Mouse (Mus musculus): Measurements from ENCODE around the gene Atg5.
"Not testable (repeated sequence)": the region's sequence is repeated elsewhere in the genome, so short reads cannot be mapped to it uniquely, and the experiment has no call there.

Atg5 gene

DNA sequence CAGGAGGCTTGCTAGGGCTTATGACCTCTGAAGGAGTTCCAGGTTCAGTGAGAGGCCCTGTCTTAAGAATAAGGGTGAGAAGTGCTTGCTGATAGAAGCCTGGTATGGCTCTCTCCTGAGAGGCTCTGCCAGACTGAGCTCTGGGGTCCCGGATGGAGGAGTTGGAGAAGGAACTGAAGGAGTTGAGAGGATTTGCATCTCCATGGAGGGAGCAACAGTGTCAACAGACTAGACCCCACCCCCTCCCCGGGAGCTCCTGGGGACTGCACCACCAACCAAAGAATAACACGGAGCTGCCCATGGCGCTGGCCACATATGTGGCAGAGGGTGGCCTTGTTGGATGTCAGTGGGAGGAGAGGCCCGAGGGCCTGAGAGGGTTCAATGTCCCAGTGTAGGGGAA is 47.1 kb downstream of the Atg5 start:
- no peak for DNase-seq (ENCODE audit: low spot score in 2 of 2)

- peak in 1 of 2 experiments; percentile 24 for DNase-seq (ENCODE audit: low spot score in 2 of 2)
These were observed 48.4 kb downstream of the Atg5 start for GRCm38 (mm10) chr10:44316280-44317270.

GRCm38 (mm10) chr10:44322166-44322565 is 54.0 kb downstream of the Atg5 start:
- no peak for DNase-seq (ENCODE audit: low spot score in 2 of 2)

GRCm38 (mm10) chr10:44323070-44323775 is 55.1 kb downstream of the Atg5 start:
- DNase-seq (ENCODE audit: low spot score in 2 of 2), result no peak

DNA sequence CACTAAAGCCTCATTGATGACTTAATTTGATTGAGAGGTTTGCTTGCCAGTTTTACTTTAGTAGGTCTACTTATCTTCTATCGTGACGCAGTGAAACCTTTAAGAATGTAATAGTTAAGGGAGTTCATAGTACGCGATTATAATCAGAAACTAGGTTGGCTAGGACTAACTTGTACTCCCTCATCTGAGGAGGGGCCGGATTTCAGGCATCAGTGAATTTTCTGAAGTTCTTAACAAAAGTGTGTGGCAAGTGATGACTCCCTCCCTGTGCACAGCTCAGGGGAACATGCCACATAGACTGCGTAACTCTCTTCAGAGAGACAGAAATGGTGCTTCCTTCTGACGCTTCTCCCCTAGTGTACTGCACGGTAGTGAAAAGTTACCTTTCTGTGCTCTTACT is 55.7 kb downstream of the Atg5 start:
- no peak for DNase-seq (ENCODE audit: low spot score in 2 of 2)

- no peak for DNase-seq (ENCODE audit: low spot score in 2 of 2)
These were observed 57.7 kb downstream of the Atg5 start for GRCm38 (mm10) chr10:44325551-44326500.

DNA sequence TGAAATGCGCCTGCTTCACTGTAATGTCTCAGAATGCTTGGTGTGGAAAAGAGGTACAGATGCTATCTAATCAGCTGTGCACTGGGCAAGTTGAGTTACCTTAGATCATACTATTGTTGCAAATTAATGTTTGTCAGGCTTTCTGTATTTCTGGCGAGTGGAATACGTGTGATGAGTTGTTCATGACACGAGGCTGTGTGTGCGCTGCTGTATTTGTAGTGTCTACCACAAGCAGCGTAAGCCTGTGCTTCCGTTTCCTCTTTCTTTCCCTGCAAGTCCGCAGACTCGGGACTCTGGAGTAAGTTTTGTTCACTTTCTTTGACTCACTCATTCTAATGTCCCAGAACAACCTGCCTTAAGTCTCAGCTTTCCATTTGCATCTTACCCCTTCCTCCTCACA is 58.9 kb downstream of the Atg5 start:
- no peak for DNase-seq (ENCODE audit: low spot score in 2 of 2)

- peak; percentile 46 to 64 for DNase-seq (ENCODE audit: low spot score in 2 of 2)
These were observed 60.2 kb downstream of the Atg5 start for GRCm38 (mm10) chr10:44328347-44328746.

DNA sequence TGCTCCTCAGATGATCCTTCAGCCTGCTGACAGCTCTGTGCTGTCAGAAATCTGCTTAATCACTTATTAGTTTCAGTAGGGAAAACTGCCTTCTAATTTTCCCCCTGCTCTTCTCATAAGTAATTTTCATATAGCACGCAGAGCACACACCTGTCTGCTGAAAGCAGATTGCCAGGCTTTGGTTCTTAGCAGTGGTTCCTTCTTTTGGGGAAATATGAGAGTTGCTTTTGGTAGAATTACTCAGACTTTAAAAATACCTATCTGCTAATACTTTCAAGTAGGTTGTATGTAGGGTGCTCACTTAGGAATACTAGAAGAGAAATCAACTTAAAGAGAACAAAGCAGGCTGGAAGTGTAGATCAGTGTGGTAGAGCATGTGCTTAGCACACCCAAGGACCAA is 62.6 kb downstream of the Atg5 start:
- DNase-seq (ENCODE audit: low spot score in 2 of 2), result no peak

GRCm38 (mm10) chr10:44331469-44331868 is 63.3 kb downstream of the Atg5 start:
- no peak for DNase-seq (ENCODE audit: low spot score in 2 of 2)

GRCm38 (mm10) chr10:44332656-44333055 is 64.5 kb downstream of the Atg5 start:
- DNase-seq (ENCODE audit: low spot score in 2 of 2), result not testable (repeated sequence)

DNA sequence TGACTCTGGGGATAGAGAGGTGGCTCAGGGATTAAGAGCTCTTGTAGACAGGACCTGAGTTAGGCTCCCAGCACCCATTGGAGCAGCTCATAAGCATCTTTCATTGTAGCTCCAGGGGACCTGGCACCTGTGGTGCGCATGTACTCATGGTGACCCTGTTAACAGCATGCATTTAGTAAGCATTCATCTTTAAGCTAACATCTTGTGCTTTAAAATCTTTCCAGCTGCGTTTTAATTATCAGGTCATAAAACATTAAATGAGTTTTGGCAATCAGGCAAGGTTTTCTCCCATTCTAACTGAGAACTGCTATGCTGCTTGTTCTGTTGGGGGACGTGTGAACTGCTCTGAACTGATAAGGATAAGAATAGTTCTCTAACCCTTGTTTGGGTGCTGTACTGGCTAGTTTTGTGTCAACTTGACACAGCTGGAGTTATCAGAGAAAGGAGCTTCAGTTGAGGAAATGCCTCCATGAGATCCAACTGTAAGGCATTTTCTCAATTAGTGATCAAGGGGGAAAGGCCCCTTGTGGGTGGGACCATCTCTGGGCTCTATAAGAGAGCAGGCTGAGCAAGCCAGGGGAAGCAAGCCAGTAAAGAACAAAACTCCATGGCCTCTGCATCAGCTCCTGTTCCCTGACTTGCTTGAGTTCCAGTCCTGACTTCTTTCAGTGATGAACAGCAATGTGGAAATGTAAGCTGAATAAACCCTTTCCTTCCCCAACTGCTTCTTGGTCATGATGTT is 68.7 kb downstream of the Atg5 start:
- not testable (repeated sequence) for DNase-seq (ENCODE audit: low spot score in 2 of 2)

DNA sequence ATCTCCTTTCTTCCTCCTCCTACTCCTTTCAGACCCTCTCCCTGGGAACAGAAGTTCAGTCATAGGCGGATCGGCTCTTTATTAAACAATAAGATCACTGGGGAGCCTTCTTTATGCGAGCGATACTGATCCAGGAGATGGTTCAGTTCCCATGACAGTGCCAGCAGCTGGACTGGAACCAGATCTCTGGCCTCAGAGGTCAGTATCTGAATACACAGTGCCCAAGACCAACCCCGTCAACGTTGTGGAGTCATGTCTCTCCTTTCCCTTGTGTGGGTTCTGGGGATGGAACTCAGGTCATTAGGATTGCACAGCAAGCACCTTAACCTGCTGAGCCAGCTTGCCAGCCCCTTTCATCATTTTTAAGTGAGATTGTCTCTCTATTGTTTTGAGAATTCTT is 70.4 kb downstream of the Atg5 start:
- no peak for DNase-seq (ENCODE audit: low spot score in 2 of 2)

GRCm38 (mm10) chr10:44339326-44339725 is 71.2 kb downstream of the Atg5 start:
- DNase-seq (ENCODE audit: low spot score in 2 of 2), result no peak

DNA sequence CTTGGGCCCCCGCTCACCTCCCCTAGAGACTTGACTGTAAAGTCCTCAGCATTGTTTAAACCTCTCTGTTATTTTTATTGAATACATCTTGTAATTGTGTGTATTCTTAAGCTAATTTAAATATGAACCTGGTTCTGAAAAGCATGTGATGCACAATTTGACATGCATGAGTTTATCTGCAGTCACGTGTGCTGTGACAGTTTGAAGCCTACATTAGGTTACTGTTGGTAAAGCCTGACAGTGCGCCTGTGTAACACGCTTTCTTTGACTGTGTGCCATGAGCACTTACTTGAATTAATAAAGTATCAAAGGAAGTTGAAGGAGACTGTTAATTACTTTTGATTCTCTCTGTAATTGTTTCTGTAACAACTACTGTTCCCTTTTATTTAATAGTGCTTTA is 72.8 kb downstream of the Atg5 start:
- no peak for DNase-seq (ENCODE audit: low spot score in 2 of 2)

DNA sequence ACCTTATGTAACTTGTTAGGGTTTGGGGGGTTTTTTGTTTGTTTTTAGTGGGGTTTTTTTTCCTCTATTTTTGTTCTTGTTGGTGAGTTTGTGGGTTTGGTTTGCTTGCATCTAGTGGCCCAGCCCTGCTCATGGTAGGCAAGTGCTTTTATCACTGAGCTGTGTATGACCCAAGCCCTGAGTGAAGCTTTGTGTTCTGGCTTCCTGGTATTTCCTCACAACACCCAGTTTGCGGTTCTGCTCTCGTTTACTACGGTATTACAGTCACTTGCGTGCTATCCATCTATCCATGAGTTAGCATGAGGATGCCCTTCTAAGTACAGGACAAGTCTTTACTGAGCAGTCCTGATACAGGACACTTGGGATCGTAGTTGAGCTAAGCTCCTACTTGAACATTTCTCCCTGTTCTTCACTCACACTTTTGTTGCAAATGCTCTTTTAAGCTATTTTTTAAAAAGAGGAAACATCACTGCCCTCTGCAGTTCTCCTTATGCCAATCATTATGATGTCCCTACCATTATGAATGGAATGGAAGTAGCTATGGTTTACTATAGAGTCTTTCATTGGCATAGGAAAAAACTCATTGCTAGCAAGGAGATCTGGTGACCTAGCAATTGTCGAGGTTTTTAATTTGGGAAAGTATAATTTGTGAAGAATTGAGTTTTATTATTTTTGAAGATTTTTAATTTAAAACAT is 73.8 kb downstream of the Atg5 start:
- no peak for DNase-seq (ENCODE audit: low spot score in 2 of 2)

GRCm38 (mm10) chr10:44343351-44343750 is 75.2 kb downstream of the Atg5 start:
- DNase-seq (ENCODE audit: low spot score in 2 of 2), result no peak

GRCm38 (mm10) chr10:44347549-44348172 is 79.5 kb downstream of the Atg5 start:
- DNase-seq (ENCODE audit: low spot score in 2 of 2), result no peak

DNA sequence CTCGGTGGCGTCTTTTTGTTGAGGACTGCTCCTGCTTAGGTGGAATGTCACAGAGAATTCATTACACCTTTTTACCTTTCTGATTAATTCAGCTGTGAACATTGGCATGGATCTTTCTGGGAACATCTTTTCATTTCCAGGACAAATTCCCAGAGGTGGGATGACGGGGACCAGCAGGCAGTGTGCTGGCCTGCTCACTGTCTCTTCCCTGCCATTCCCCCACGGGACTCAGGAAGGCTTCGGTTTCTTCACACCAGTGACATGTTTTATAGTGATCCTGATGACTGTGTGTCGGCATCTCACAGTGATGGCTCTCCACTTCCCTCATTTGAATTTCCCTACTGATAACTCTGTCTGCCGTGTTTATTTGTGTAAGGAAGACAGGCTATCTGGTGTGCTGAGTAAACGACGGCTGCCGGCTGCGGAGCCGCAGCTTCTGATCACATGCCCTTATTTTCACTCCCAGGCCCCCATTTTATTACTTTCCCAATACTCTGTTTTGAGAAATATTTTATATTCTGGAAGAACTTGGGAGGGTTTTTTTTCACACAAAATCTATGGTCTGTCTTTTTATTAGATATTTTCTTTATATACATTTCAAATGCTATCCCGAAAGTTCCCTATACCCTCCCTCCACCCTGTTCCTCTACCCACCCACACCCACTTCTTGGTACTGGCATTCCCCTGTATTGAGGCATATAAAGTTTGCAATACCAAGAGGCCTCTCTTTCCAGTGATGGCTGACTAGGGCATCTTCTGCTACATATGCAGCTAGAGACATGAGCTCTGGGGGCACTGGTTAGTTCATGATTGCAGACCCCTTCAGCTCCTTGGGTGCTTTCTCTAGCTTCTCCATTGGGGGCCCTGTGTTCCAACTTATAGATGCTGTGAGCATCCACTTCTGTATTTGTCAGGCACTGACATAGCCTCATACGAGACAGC is 80.6 kb downstream of the Atg5 start:
- no peak for DNase-seq (ENCODE audit: low spot score in 2 of 2)

Measured in frontal cortex, postnatal 36 days (tissue).